ENCODE assay signal across 8 mouse cellular contexts in genomic region chr1:176813292-176814035, GRCm38 (mm10). TPM values are rescaled to one million over a fixed set of nuclear protein-coding genes. Genes with fewer than 3 reads are reported as not detected.
A peak's percentile ranks its signal among the peaks of the same experiment; 100 is the strongest.
DNase-seq lines count a peak whose midpoint lies in the region; ATAC-seq lines count a peak whose summit lies in the region.

No protein-coding gene starts in this region.

- peak overlapping the region; percentile 87 for H3K4me2 ChIP-seq in hindbrain, embryonic 14.5 days (replicated peaks)

- H3K27me3 ChIP-seq in hindbrain, embryonic 14.5 days (ENCODE audit: control insufficient read depth, insufficient read depth, low read length): no peaks in the 10 kb centered on the region
- no peaks in the 10 kb centered on the region for H3K27me3 ChIP-seq in megakaryocyte, embryonic 14.5 days (replicated peaks)

- under 1% methylated on average over 68 of the region's 75 CpGs for WGBS in hindbrain, embryonic 14.5 days

- H3K9ac ChIP-seq in hindbrain, embryonic 14.5 days: peak overlapping the region; percentile 99

- H3K9me3 ChIP-seq in hindbrain, embryonic 14.5 days (ENCODE audit: control insufficient read depth, low read length): no peaks in the 10 kb centered on the region
- H3K9me3 ChIP-seq in megakaryocyte, embryonic 14.5 days: no peaks in the 10 kb centered on the region

- H3K4me1 ChIP-seq in hindbrain, embryonic 14.5 days (replicated peaks; ENCODE audit: control insufficient read depth, insufficient read depth, low read length): peaks cover 36% of the 10 kb centered on the region
- H3K4me1 ChIP-seq in megakaryocyte, embryonic 14.5 days: peaks cover 60% of the 10 kb centered on the region

- no peaks in the 10 kb centered on the region for H3K36me3 ChIP-seq in hindbrain, embryonic 14.5 days (replicated peaks; ENCODE audit: control insufficient read depth, insufficient read depth)
- H3K36me3 ChIP-seq in megakaryocyte, embryonic 14.5 days (replicated peaks; ENCODE audit: low read length): peaks cover 12% of the 10 kb centered on the region

- intact Hi-C loops in left cerebral cortex, postnatal 10 days (cut with DNase I): no loop called here

- peak; percentile 73 for DNase-seq in R1 (ENCODE audit: low read depth, low spot score)
- DNase-seq in cerebellum, postnatal 14 days: peak; percentile 81 to 82
- peak; percentile 55 to 58 for DNase-seq in frontal cortex, postnatal 14 days (ENCODE audit: low spot score in 2 of 2)
- DNase-seq in hindbrain, embryonic 14.5 days (ENCODE audit: low spot score): peak; percentile 68
- peak; percentile 69 to 86 for DNase-seq in left cerebral cortex, postnatal 10 days (ENCODE audit: extremely low spot score in 1 of 2, low spot score in 2 of 2)
- DNase-seq in right cerebral cortex, adult 2 months (ENCODE audit: low spot score in 2 of 2): peak; percentile 75 to 80
- peak; percentile 47 for DNase-seq in urinary bladder, postnatal 14 days (ENCODE audit: low spot score)

- H3K27ac ChIP-seq in hindbrain, embryonic 14.5 days: peak overlapping the region; percentile 100

- peak; percentile 68 for ATAC-seq in hindbrain, embryonic 14.5 days (ENCODE audit: low FRiP score)

- peak overlapping the region; percentile 95 for H3K4me3 ChIP-seq in hindbrain, embryonic 14.5 days (replicated peaks; ENCODE audit: low read length)
- H3K4me3 ChIP-seq in megakaryocyte, embryonic 14.5 days (replicated peaks): peak overlapping the region; percentile 93

RNA-seq across cellular contexts. Expression of gene Cep170, which starts 0.4 kb away (rescaled TPM):
- 135 and 136 TPM in 2 replicates for polyA plus RNA-seq in hindbrain, embryonic 14.5 days (2014; fragmentation: Nextera tagmentation; extraction: Ambion mirVana)
- total RNA-seq in left cerebral cortex, postnatal 10 days (2021): 100 to 1,000 TPM; 166 to 175 TPM
- polyA plus RNA-seq in megakaryocyte, embryonic 14.5 days (2012; ENCODE audit: insufficient read depth, low replicate concordance): 1.7 and 3.1 TPM in 2 replicates

RNA-seq across cellular contexts. Expression of gene Sdccag8, which starts 1.0 kb away (rescaled TPM):
- 22.5 and 25.2 TPM in 2 replicates for polyA plus RNA-seq in hindbrain, embryonic 14.5 days (2014; fragmentation: Nextera tagmentation; extraction: Ambion mirVana)
- 10 to 100 TPM; 11.2 to 12.7 TPM for total RNA-seq in left cerebral cortex, postnatal 10 days (2021)
- polyA plus RNA-seq in megakaryocyte, embryonic 14.5 days (2012; ENCODE audit: insufficient read depth, low replicate concordance): 2.0 and 3.0 TPM in 2 replicates

Comparison
In these comparisons a context has a peak if more than half of its experiments do, and no peak if none do; other contexts are left out.
1. Peak in every context shown above with its lines: DNase-seq, ATAC-seq, H3K4me3 ChIP-seq and H3K27ac ChIP-seq.
2. RNA of gene Cep170, which starts 0.4 kb away (polyA plus RNA-seq): 135 to 136 TPM in hindbrain, embryonic 14.5 days; 1.7 to 3.1 TPM in megakaryocyte, embryonic 14.5 days; every median in the first group is over 10 times any median in the second.